Mouse (Mus musculus) lung, postnatal 14 days (tissue): ENCODE measurements at regions not wholly inside any gene's neighbourhood (a gene's known extent, or its start where the extent isn't known, plus 50 kb on each side); places are given as distances from the start of the nearest gene placed in this dataset.
"Not testable (repeated sequence)": the region's sequence is repeated elsewhere in the genome, so short reads cannot be mapped to it uniquely, and the experiment has no call there.

Experiments
- DNase-seq: peaks from one replicate; pipeline ENCODE4 v3.0.0; 2021

GRCm38 (mm10) chr13:111860931-111861330, 52.1 kb upstream of the Map3k1 start:
- DNase-seq, result no peak

GRCm38 (mm10) chr13:111862316-111862715, 53.5 kb upstream of the Map3k1 start:
- no peak for DNase-seq

GRCm38 (mm10) chr13:111865956-111866355, 57.2 kb upstream of the Map3k1 start:
- no peak for DNase-seq

- DNase-seq, result no peak
Measured at GRCm38 (mm10) chr13:111867261-111867660, 58.5 kb upstream of the Map3k1 start.

- DNase-seq, result peak; percentile 63
Measured at GRCm38 (mm10) chr13:111867763-111868725, 59.3 kb upstream of the Map3k1 start.

- DNase-seq, result no peak
Measured at GRCm38 (mm10) chr13:111868947-111869346, 60.2 kb upstream of the Map3k1 start.

- no peak for DNase-seq
Measured at GRCm38 (mm10) chr13:111869771-111870437, 61.1 kb upstream of the Map3k1 start.

- DNase-seq, result no peak
Measured at GRCm38 (mm10) chr13:111870505-111870904, 61.7 kb upstream of the Map3k1 start.

GRCm38 (mm10) chr13:111871672-111872410, 63.0 kb upstream of the Map3k1 start:
- DNase-seq, result no peak

GRCm38 (mm10) chr13:111874330-111874729, 65.5 kb upstream of the Map3k1 start:
- no peak for DNase-seq

- no peak for DNase-seq
Measured at GRCm38 (mm10) chr13:111876404-111876803, 67.6 kb upstream of the Map3k1 start.

GRCm38 (mm10) chr13:111876847-111877246, 68.1 kb upstream of the Map3k1 start:
- no peak for DNase-seq

GRCm38 (mm10) chr13:111883768-111884566, 75.2 kb upstream of the Map3k1 start:
- DNase-seq, result not testable (repeated sequence)

GRCm38 (mm10) chr13:111890792-111891191, 82.0 kb upstream of the Map3k1 start:
- DNase-seq, result no peak

- DNase-seq, result no peak
Measured at GRCm38 (mm10) chr13:111892141-111892540, 83.3 kb upstream of the Map3k1 start.

- no peak for DNase-seq
Measured at GRCm38 (mm10) chr13:111893221-111893713, 84.5 kb upstream of the Map3k1 start.

GRCm38 (mm10) chr13:111894804-111895478, 86.1 kb upstream of the Map3k1 start:
- peak; percentile 22 for DNase-seq

- DNase-seq, result no peak
Measured at GRCm38 (mm10) chr13:111896279-111896678, 87.5 kb upstream of the Map3k1 start.

- DNase-seq, result no peak
Measured at GRCm38 (mm10) chr13:111903361-111903760, 94.6 kb upstream of the Map3k1 start.

GRCm38 (mm10) chr13:111903931-111904330, 95.1 kb upstream of the Map3k1 start:
- no peak for DNase-seq

GRCm38 (mm10) chr13:111904616-111905212, 95.9 kb upstream of the Map3k1 start:
- DNase-seq, result no peak
